Mouse (Mus musculus) urinary bladder, postnatal 36 days (tissue): ENCODE results near the gene Rad51b.
A peak's percentile ranks its signal among the peaks of the same experiment; 100 is the strongest.

Source experiments
- DNase-seq, 2 experiments: peaks; one replicate each; pipeline ENCODE4 v3.0.0; 2022; ENCODE audit warnings: low spot score in 2 of 2, mixed read lengths in 1 of 2

The Rad51b gene

DNA sequence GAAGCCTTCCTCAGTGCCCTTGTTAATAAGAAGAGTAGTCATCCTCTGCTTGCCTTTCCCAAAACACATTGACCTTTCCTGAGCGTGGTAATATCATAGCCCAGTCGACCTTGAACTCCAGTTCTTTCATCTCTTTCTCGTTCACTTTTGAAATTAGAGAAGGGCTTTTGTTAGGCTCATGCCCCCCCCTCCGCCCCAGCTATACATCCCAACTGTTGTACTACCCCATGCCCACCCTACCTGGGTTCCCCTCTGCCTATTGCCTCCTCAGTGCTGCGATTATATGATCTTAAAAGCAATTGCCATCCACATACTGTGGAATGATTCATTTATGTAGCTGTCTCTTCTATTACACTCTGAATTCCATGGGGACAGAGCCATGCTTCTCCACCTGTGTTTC is 193.5 kb downstream of the Rad51b start:
- DNase-seq: no peak

DNA sequence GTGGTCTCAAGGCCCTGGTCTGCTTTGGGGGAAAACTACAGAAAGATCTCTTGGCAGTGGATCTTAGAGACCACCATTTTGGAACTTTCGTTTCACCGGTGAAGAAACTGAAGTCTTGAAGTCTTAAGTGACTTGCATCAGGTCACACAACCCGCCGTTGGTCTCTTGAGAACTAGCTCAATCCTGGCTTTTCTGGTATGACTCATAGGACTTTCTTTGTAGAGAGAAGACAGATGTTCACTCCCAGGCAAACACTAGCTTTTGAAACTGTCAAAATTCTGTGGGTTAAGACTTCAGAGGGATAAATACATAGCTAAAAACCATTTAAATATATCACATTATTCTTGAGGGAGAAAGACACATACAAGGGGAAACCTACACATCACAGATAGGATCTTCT is 195.1 kb downstream of the Rad51b start:
- no peak for DNase-seq

DNA sequence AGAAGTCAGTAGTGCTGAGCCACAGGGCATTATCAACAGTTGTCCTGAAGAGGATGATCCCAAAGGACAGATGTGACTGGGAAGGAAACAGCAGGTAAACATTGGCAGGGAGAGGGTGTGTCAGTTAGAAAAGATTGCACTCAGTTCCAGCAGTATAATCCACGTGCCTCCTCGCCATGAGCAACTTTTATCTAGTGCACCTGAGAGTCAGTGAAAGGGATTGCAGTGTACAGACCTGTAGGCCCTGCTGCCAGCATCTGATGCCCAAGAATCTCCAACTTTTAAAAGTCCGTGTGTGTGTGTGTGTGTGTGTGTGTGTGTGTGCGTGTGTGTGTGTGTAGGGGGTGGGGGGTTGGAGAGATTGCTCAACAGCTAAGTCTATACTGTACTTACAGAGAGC is 195.5 kb downstream of the Rad51b start:
- DNase-seq: no peak

DNA sequence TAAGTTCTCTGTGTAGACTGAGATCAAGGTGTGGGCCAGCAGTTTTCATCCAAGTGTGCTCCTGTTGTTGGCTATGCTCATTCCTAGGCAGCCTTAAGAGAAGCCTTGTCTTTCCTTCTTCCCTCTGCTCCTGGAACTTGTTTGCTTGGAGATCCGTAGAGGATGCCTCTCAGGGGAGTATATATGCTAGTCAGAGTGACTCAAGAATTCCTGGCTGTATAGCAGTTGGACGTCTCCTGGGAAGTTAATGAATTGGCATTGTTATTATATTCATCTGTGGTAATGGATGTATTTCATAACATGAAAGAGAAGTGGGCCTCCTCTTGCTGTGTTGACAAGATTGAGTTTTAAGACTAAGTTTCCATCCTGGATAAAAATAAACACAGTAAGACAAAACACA is 196.4 kb downstream of the Rad51b start:
- no peak for DNase-seq

DNA sequence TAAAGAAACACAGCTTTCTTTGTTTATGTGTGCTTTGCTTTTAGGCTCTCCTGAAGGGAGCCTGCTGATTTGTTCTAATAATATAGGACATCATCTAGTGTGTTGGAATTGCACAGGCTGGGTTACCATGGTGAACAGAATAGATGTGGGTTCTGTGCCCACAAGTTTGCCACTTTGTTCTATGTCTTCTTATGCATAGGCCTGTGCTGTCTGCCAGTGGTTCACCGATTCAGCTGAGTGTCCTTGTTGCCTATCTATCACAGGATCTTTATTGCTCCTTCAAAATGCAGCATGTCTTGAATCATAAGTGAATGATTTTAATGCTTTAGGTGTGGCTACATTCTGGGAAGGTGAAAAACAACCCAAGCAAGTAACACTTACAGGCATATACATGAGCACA is 201.2 kb downstream of the Rad51b start:
- no peak for DNase-seq

DNA sequence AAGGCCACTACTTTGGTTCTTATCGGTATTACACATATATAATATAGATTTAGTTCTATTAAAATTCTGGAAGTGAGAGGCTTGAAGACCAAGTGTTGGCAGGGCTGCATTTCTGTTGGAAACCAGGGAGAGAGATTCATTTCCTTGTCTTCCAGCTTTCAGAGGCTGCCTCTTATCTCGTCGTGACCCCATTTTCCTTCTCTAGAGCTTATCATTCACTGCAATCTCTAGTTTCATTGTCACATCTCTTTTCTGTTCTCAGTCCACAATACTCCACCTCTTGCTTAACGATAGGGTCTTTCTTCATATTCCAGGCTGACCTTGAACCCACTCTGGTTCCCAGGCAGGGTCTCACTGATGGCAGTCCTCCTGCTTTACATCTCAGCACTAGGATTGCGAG is 202.7 kb downstream of the Rad51b start:
- DNase-seq: no peak

DNA sequence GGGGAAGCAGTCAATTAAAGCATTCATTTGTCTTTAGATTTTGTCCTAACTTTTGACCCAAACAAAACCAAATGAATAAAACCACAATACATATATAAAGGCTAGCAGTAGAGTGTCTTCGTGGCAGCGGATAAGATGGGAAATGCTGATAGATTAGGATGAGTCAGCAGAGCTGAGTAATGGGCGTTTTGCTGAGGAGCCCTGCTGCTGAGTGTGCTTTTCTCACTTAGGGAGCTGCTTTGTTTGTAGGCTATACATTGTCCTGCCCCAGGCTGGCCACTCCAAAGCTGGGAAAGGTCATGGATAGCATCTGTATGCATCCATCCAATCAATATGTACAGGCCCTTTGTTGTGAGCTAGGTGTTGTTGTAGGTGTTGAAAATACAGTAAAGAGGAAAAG is 204.8 kb downstream of the Rad51b start:
- DNase-seq: no peak

DNA sequence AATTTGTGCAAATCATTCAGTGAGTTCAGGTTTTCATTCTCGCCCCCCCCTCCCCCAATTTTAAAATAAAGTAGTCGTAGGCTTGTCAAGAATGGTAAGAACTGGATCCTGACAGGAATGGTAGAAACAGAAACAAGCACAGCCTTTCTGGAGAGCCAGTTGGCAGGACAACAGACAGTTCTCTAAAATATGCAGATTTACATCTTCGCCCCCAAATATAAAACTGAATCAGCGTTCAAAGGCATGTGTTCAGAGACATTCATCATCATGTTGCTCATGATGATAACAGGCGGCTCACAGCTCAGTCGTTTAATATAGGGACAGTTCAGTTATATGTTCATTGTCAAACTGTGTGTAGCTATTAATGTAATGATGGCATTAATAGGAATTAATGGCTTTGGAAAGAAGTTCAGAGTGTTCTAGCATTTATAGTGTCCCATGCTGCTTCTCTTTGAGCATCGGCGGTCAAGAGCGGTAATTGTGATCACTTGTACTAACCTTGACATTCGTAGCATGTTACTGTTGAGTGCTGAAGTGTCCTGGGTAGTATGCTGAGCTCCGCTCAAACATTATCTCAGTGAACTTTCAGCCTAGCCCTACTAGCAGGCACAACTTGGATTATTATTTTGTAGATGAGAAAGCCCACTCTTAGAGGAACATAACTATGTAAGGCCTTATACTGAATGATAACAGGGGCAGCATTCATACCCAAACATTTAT is 205.9 kb downstream of the Rad51b start:
- no peak for DNase-seq

DNA sequence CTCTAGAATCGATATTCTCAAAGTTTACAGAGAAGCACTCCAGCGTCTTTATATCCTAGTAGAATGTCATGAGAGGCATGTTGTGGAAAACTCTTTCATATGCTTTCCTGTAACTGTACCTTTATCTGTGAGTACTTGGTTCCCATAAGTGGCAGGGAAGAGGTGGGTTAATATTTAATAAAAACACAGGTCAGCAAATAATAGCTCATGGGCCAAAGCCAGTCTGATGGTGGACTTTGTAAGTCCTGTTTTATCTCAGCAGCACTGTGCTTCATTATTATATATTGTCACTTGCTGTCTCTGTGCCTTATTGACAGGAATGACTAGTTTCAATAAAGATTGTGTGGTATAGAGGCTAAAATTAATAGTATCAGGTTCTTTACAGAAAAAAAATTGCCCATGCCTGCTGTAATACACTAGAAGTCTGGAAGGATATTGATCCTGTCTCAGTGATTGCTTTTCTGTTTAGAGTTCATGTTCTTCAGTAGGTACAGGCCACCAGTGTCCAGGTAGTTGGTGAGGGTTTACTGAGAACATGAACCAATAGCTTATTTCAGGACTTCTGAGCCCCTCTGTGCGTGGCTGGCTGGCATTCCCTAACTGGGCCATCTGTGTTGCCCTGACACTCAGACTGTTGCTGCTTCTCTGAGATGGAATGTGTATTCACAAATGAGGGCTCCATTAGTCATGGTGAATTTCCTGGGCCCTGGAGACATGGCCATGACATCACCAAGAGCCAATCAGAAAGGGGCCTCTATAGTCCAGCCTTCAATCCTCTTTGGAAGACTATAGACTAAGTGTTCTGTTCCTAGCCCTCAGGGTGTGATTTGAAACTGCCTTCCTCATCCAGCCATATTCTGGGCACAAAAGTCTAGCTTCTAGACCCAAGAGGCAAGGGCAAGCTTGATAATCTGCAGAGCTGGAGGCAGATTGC is 206.8 kb downstream of the Rad51b start:
- DNase-seq: no peak

DNA sequence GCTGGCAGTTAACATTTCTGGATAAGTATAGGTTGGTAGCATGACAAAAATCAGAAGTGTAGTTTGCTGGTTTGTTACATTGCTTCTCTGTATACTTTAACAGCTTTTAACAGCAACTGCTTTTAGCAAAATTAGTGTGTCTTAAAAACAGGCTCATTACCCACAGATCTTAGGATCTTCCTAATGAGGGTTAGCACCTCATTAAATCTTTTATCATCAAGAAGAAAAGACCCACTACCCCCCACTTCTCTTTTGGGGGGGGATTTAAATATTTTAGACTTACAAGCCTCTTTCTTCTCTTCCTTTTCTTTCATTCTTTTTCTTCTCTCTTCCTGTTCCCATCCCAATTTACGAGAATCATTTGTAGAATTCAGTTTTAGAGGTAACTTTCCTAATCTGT is 207.6 kb downstream of the Rad51b start:
- no peak for DNase-seq

DNA sequence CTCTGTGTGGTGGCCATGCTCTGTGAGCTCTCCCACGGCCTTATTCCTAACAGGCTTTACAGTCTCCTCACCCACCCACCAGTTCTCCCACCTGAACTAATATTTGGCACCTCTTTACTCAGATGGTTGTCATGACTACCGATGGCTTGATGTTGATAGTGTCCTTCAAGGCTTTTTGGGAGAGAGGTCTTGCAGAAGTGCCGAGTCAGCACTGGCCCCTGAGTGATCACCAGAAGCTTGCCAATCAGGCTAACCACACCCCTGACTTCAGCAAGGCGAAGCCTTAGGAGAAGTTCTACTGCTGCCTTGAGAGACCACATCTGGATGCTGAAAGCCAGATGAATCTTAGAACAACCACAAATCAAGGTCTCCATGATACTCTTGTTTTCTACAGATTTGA is 209.3 kb downstream of the Rad51b start:
- no peak for DNase-seq

DNA sequence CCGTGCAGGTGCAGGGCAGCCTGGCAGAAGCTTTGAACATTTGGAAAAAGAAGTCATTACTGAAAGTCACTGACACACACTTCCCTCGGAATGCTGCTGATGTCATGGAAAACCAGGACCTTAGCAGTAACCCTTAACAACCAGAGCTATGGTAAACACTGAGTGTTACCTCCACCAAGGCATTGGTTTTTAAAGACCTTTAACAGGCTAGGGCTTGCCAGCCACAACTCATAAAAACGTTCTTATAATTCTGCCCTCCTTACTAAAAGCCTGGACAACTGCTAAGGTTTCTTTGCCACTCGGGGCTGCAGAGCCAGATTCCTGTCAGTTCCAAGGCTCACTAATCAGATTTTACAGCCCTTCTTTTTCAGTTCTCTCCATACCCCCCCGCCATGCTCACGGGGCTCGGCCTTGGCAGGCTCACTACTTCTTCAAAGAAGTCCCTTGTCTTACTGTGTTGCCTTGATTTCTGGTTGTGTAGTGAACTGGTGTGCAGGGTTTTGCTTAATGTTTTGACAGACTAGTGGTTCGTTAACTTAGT is 210.1 kb downstream of the Rad51b start:
- DNase-seq: peak; percentile 45 to 52

DNA sequence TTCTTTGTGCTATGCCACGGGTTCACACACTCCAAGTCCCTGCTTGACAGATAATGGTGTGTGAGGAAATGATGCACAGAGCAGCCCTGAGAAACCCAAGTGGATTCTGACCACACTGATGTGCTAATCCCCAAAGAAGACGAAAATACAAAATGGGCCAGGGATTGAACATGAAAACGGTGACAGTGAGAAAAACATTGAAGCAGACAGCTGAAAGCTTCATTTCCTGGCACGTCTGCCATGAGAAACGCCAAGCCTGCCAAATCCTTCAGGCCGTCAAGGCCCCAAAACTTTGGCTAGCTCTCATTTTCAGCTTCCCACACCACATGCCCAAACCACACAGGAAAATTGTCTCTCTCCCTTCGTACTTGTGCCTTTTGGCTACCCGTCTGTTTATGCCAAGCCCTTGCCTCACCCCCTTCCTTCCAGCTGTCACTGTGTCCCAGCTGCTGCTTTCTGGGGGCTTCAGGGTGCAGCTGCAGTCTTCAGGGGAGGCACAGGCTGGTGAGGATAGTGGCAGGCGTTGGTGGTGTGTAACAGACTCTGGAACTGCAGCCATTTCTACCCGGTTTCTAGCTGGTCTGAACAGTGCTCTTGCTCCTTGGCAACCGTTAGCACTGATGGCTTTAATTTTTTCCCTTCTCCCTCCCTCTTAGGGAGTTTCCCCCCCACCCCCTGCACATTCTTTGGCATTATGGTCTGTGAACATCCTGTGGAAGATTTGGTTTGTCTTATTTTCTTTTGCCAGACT is 214.5 kb downstream of the Rad51b start:
- peak in 1 of 2 experiments; percentile 38 for DNase-seq

DNA sequence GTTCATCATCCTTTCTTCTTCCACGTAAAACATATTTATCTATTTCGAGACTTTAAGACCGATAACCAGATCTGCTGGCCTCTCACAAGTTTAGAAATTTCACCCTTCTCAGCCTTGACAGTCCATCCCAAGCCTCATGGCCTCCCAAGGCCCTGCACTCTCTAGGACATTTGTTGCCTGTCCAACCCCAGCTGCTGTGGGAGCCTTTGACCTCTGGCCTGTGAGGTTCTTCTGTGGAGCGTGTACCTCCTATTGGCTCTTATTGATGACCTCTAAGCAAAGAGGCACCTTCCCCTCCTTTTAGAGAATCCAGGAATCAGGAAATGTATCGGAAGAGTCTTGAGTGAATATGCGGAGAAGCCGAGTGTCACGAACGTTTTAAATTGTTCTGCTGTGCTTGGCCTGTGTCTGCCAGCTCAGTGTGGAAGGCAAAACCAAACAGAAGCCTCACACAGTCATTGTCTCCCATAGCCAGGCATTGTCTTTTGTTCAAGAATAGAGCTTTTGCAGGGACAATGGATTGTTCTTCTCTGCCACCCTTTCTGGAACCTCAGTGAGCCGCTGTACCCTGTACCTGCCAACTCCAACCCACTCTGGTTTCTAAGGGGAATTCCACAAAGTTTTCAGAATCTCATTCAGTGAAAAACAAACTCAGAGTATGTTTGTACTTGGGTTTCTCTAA is 215.3 kb downstream of the Rad51b start:
- no peak for DNase-seq

DNA sequence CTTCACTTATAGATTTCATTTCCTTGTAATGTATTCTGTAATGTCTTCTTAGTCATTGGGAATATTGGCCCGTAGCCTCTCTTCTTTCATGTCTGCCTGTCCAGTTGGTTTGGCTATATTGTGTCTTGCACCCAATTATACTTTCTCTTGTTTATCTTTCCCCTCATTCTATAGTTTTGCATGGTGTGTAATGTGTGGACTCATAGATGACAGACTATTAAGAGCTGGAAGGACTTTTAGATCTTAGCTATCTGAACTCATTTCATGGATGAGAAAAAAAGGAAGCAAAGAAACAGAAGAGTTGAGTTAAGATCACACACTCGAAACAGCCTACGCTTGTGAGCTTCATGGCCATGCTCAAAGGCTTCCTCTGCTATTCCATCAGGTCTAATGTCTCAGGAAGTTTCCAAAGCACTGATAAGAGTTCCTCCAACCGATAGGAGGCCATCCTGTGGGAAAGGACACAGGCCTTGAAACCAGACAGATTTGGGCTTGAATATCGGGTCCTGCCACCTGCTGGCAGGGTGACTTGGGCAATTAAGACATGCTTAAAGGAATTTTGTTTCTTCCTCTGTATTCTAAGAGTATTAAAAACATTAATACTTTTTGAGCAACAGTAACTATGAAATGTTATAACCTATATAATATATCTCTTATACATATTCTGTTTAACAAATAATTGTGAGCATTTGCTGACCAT is 216.1 kb downstream of the Rad51b start:
- no peak for DNase-seq

DNA sequence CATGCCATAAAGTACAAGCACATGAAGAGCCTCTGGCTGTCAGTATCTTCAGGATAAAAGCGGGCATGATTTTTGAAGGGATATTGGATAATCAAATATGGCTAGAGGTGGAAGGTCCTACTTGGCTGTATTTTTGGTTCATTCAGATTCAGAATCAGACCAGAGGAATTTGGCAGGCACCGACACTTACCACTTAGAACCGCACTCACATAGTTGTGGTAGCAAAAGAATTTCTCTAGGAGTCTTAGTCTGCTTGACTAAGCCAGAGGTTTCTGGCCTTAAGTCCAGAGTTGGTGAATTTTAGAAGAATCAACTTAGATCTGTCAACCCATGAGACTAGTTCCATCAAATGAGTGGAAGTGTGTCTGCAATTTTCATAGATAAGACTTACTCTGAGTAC is 217.6 kb downstream of the Rad51b start:
- DNase-seq: no peak

DNA sequence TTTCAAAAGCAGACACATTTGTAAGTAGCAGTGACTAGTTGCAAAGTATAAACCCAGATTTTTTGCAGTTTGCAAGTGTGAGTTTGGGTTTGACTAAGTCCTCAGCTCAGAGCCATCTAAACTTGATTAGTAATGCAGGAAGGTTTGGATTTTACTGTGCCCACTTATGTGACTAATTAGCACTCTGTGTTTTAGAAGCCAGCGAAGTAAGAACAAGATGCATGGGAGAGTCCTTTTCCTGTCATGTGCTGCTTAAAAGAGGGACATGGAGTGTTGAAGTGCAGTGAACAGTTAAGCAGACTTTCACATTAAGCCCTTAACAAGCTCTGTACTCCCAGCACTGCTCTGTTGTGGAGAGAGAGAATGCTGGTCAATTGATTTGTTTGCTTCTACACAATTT is 225.3 kb downstream of the Rad51b start:
- DNase-seq: no peak

DNA sequence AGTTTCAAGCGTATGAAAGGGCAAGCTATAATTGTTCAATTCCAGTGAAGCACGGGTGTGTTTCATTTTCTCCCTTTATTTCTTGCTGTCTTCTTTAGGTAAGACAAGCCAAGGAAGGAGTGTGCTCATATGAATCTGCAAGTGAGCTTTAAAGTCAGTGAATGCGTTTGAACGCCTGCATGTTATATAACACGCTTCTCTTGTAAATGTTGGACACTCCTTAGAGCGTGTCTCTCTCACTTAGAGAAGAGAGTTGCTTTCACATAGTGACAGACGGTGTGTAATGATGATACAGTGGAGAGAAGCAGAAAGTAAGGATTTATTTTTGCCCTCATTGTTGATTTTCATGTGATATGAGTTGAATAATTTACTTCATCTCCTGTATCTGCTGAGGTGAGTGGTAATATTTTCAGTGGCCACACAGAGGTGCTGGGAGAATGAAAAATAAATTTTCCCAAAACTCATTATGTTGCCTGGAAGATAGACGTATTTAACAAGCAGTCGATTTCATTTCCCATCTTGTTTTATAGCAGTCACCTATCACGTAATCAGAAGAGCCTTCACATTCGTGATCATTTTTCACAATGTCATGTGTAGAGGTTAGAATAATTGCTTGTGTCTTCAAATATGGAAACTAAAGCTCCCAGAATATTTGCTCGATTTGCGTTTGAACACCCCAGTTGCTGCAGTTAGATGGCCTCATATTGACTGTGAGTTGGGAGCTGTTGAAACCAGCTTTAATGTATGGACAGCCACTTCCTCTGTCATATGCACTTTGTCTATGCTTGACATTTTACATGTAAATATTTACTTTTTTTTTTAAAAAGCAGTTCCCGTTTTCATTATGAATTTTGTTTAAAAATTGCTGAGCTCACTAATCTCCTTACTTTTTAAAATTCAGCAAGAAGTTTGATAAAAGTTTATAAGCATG is 228.1 kb downstream of the Rad51b start:
- DNase-seq: no peak

DNA sequence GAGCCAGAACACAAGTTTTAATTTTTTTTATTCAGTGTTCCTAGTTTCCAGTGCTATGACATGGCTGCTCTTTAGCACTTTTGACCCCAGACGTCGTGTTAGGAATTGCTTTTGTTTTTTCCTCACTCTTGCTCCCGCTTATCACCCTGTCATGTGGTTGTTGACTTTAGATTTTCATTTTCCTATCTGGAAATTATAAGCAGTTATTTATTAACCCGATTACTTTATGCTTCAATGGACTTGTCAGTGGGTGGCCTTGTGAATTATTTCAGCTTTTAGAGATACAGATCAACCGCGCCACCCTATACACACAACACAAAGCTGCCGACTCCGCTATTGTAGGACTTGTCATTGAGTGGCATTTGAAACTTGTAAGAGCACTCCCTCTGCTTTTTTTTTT is 228.8 kb downstream of the Rad51b start:
- no peak for DNase-seq

DNA sequence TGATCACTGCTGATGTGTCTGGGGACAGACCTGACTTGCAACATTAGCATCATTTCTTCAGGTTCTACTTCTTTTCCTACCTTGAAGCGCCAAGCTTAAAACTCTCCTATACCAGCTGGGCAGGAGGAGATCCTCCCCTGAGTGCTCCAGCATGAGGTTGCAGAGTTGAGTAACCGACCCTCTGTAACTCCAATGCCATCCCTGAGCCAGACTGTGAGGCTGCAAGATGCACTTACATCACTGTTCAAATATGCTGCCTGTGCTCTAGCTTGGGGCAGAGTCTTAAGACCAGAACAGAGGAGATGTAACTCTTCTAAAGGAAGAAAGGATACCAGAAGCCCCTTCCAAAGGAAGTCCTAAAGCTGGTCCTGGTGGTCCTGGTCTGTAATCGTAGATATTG is 230.1 kb downstream of the Rad51b start:
- no peak for DNase-seq
